Mouse (Mus musculus) thymus, adult 2 months (tissue): Measurements from ENCODE around the gene Bhlhe41.

Source experiments
- CTCF ChIP-seq: fragments of 200-500 bp; IDR thresholded peaks from 2 replicates; pipeline ENCODE4 v1.5.1; 2012; ENCODE audit warnings: mild to moderate bottlenecking, control low read depth, low read length, moderate library complexity, borderline replicate concordance; ENCODE audit not compliant: control insufficient read depth, poor library complexity, insufficient read depth; ENCODE audit errors: extremely low read depth
- POLR2A ChIP-seq: fragments of 200-500 bp; IDR thresholded peaks from 2 replicates; pipeline ENCODE4 v1.6.1; 2012; ENCODE audit warnings: mild to moderate bottlenecking, low read length, control low read depth, moderate library complexity; ENCODE audit not compliant: control insufficient read depth, poor library complexity, insufficient read depth; ENCODE audit errors: extremely low read depth

- TF ChIP-seq CTCF (no peak), POLR2A (no peak)
These were observed 3.0 kb downstream of the Bhlhe41 start for GRCm38 (mm10) chr6:145862321-145862720.
